Mouse (Mus musculus) cerebellum, adult 11-12 months (tissue): ENCODE measurements around the gene Mpv17l2.

Experiments
- DNase-seq: peaks from one replicate; pipeline ENCODE4 v3.0.0; 2022

Gene Mpv17l2

GRCm38 (mm10) chr8:70789046-70789445, 28.3 kb upstream of the Mpv17l2 start:
- DNase-seq: peak; percentile 65

DNA sequence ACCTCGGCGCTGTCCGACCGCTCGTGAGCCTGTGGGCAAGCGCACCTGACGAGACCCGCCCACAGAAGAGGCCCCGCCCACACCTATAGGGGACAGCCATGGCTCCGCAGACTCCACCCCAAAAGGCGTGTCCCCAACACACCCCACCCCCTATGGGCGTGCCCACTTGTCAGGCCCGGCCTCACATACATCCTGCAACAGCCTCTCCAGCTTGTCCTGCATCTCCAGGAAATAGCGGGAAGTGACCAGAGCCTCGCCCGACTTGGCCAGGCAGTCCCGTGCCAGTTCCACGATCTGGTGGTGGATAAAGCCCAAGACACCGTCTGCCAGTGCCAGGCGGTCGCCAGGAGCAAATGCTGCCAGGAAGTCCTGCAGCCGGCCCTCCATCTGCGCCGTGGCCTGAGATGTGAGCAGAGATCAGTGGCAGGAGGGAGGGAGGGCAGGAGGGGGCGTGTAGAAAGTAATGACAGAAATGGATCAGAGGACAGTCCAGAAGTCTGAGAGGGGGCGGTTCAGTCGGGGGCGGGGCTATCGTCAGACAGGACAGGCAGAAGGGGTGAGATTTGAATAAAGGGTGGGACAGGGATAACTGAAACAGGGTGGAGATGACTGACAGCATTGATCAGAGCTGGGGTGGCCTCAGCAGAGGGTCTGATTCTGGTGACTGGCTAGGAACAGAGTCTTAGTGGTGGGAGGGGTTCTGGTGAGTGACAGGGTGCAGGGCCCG, 27.4 kb upstream of the Mpv17l2 start:
- peak; percentile 95 for DNase-seq

DNA sequence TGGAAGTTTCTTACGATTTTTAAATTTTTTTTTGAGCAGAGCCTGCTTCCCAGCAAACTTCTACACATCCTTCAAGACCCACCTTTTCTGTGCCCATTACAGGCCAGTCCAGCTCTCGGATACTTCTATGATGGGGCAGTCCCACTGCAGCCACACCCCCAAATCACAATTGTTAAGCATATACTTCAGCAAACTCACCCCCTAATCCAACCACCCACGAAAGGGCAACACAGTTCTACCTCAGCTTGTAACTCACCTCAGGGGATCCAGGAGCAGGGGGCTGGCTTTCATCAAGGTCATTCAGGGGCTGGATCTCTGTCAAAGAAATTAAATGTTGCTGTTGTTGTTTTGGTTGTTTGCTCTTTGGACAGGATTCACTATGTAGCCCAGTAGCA, 26.3 kb upstream of the Mpv17l2 start:
- DNase-seq: peak; percentile 51

DNA sequence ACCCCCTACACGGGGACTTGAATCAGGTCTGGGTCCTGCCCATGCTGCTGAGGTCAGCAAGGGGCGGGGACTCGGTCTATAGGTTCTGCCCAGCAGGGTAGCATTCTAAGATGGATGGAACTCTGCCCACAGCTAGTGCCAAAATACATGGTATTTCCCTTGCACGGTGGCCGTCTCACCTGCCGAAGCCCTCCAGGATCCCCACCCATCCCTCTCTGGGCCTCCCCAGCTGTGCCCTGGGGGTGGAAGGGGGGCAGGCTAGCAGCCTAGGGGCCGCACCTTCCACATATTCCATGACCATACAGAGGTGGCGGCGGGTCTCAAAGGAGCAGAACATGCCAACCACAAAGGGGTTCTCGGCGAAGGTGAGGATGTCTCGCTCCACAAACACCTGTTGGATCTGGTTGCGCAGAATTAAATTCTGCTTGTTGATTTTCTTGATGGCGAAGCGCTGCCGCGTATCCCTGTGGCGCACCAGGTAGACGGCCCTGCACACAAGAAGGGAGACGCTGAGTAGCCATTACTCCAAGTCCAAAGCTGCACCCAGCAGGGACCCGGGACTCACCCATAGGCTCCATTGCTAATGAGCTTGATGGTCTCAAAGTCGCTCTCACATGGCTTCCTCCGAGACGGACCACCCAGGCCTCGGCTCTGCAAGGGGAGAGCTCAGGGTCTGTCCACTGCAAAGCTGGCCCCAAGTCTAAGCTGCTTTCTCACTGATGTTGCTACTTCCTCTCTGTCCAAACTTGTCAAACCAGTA, 25.7 kb upstream of the Mpv17l2 start:
- peak; percentile 62 for DNase-seq

- no peak for DNase-seq
Measured at GRCm38 (mm10) chr8:70780093-70780492, 19.3 kb upstream of the Mpv17l2 start.

GRCm38 (mm10) chr8:70776496-70777444, 16.0 kb upstream of the Mpv17l2 start, which contains the start of gene Pik3r2:
Gene Pik3r2 (minus strand): TSS chr8:70776713.
- peak; percentile 97 for DNase-seq

- no peak for DNase-seq
Measured at GRCm38 (mm10) chr8:70775851-70776495, 15.2 kb upstream of the Mpv17l2 start.

DNA sequence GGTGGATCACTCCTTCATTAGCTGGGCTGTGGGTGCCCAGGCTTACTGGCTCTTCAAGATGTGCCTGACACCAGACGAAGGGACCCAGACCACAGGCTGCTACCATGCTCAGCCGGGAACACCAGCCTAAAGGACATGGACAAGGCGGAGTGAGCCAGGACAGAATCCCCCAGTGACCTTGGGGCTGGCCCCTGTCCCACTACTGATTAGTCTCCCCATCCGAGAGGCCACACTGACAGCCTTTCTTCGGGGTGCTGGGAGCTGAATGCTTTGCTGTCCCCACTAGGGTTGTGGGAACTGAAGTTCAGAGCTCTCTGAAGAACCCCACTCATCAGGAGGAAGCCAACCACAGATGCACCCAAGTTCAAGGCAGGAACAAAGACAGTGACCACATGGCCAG, 14.5 kb upstream of the Mpv17l2 start:
- DNase-seq: peak; percentile 74

- DNase-seq: peak; percentile 73
Measured at GRCm38 (mm10) chr8:70774740-70775139, 14.0 kb upstream of the Mpv17l2 start.

- DNase-seq: peak; percentile 89
Measured at GRCm38 (mm10) chr8:70773833-70774232, 13.1 kb upstream of the Mpv17l2 start.

DNA sequence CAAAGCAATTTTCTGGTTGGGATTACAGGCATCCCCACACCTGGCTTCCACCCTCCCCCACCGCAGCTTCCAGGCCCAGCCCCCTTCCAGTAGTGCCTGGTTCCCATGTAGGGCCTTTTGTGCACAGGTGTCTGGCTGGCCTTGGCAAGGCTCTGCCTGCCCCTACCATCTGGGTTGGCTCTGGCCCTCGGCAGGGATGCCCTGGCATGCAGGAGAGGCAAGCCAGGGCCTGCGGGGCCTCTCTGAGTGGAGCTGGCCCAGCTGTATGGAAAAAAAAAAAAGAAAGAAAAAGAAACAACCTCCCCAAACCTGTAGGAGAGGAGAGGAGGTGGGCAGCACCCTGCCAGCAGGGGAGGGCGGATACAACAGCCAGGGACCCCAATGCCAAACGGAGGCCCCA, 12.7 kb upstream of the Mpv17l2 start:
- DNase-seq: peak; percentile 87

DNA sequence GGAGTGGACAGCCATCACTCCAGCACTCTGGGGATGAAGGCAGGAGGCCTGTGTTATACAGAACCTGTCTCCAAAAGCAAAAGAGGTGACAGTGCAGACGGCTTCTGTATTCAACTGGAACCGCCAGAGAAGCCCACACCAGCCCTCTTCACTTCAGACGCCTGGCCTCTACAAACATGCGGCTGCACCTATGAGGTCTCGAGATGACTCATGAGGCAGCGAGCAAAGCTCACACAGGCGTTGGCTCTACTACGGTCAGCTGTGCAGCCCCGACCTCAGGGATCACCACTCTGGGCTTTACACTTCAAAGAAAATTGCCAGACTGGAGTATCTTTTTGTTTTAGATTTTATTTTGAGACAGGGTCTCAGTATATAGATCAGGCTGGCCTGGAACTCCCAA, 12.1 kb upstream of the Mpv17l2 start:
- DNase-seq: no peak

DNA sequence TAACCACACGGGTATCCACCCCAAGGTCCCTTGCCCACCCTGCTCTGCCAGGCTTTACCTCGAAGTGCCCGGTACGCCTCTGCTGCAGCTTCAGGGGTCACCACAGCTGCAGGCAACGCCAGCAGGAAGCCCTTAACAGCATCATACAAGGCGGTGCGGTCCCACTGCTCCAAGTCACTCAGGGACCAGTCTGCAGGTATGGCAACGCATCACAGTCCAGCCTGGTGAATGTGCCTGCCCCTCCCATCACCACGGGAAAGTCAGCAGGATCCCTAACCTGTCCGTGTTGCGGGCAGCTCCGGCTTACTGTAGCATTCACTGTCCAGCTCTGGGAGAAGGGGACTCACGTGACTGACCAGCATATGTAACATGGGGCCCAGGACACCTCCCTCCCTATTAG, 11.3 kb upstream of the Mpv17l2 start:
- peak; percentile 59 for DNase-seq

- no peak for DNase-seq
Measured at GRCm38 (mm10) chr8:70771217-70771616, 10.5 kb upstream of the Mpv17l2 start.

DNA sequence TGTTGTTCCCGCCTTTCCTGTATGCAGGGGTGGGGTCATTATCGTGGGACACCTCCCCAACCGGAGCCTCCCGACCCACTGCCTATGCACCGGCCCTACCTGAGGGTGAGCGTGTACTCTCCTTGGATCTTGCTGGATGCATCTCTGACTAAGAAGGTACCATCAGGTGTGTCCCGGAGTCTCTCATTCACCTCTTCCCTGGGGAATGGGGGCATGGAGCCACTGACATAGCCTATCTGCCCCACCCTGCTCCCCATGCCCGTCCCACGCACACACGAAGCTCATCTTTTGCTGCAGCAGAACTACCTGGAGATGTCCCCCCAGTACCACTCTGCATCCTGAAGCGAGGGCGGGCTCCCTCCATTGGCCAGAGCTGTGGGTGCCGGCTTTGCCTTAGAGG, 10.0 kb upstream of the Mpv17l2 start:
- DNase-seq: peak; percentile 56

DNA sequence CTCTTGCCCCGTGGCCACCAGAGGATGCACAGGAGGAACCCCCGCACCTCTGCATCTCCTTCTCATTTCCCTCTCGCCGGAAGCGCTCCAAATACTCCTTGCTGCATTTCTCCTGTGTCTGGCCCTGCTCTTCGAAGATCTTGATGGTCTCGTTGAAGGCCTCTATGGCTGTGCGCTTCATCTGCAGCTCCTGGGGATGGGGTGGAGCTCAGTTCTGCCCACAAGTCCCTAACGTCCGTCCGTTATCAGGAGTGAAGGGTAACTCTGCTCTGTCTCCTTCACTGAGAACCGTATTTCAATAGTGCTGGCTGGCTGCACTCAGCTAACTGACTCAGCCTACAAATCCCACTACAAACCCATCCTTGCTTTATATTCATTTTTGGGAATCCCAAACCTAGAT, 9.1 kb upstream of the Mpv17l2 start:
- no peak for DNase-seq

GRCm38 (mm10) chr8:70769359-70769758, 8.6 kb upstream of the Mpv17l2 start:
- DNase-seq: peak; percentile 92

DNA sequence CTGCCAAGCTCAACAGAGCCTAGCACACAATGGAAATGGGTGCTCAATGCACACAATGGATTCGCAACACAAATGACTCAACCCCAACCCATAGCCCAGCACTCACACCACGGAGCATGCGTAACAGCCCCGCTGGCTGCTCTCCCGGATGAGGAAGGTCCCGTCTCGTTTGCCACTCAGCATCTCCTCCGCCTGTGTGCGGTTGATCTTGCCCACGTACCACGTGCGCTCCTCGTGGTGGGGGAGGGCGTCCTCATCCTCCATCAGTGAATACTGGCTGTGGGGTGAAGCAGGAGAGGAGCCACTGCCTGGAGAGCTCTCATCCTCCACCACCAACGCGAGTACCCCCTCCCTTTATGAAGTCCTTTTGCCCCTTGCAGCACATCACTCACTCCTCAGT, 8.2 kb upstream of the Mpv17l2 start:
- no peak for DNase-seq

DNA sequence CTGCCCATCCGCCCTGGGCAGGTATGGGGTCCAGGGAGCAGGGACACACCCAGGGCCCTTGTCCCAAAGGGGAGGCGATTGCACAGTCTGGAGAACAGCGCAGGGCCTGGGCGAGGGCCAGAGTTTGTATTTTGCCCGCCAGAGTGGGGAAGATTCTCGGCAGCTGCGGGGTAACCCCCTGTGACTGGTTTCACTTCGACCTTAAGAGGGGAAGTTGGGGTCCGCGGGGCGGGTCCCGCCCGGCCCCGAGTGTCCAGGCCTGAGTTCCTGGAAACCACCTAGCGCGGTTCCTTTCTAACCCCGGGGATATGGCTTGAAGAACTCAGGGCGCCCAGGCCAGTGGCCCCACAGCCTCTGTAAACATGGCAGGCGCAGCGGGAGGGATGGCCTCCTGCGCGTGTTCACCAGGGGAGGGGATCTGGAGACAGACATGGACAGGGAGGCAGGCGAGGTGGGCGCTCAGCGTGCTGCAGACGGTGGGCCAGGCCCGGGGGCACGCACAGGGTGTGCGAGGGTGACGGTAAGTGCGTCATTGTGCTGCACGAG, 7.6 kb upstream of the Mpv17l2 start:
- DNase-seq: no peak

DNA sequence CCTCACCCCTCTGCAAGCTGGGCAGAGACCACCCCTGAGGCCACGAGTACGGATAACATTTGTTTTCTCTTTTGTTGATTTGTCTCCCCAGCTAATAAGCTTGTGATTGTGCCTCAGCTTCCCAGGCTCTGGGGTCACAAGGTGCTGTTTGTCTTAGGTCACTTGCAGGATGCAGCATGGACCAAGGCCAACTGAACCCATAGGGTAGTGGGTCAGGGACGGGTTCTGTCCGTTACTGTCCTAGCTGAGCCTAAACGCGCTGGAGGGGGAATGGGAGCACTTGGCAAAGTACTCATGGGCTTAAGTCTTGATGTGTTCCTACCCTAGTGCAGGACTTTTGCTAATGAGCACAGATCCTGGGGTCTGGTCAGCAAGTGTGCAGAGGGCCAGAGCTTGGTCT, 6.8 kb upstream of the Mpv17l2 start:
- DNase-seq: peak; percentile 56

DNA sequence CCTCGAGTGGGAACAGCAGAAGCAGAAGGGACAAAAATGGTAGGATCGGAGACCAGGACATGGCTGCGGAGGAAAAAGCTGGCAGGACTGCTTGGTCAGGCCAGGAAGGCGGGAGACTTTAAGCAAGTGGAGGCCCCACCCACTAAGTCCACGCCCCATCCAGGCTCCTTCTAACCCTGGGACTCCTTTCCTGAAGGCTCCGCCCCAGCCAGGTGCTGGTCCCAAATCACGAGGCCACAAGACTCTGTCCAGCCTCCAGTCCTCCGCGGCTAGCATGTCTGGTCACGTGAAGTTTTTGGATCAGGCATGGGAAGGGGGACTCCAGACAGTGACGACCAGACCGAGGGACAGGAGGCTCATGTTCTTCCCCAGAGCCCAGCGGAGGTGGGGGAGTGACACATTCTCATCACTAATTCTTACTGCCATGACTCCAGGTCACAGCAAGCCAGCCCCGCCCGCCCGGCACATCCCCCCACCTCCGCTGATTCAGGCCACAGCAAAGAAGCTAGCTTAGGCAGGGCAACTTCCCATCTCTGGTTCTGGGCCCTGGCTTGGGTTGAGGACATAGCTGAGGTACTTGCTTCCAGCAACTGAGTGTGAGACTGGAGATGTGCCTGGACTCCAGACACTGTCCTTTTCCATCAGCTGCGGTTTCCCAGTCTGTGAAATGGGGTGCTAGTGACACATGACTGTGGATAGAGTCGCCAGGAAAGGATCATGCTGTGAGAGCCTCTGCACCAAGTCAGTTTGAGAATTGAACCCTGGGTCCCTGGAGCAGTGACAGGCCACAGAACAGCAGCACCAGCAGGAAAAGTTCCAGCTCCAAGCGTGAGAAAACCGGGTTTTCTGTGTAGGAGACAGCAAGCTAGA, 6.1 kb upstream of the Mpv17l2 start:
- DNase-seq: peak; percentile 81
